Mouse (Mus musculus) cerebellum, adult 2 months (tissue): ENCODE measurements at regions not wholly inside any gene's neighbourhood (a gene's known extent, or its start where the extent isn't known, plus 50 kb on each side); places are given as distances from the start of the nearest gene placed in this dataset.

Source experiments
- CTCF ChIP-seq: fragments of 200-500 bp; IDR thresholded peaks from 2 replicates; pipeline ENCODE4 v1.5.1; 2011; ENCODE audit warnings: low read depth, mild to moderate bottlenecking, control low read depth, low read length, moderate library complexity, borderline replicate concordance; ENCODE audit not compliant: insufficient read depth
- POLR2A ChIP-seq: fragments of 200-500 bp; IDR thresholded peaks from 2 replicates; pipeline ENCODE4 v1.6.1; 2011; ENCODE audit warnings: low read length, control low read depth, borderline replicate concordance; ENCODE audit not compliant: insufficient read depth

GRCm38 (mm10) chr16:68951508-68952236 is 911.9 kb downstream of the Speer2 start:
- TF ChIP-seq CTCF (no peak), POLR2A (no peak)
